Mouse (Mus musculus) limb, embryonic 15.5 days (tissue): ENCODE data around the gene Gna15. TPM values are rescaled to one million over a fixed set of nuclear protein-coding genes. Genes with fewer than 3 reads are reported as not detected.

ENCODE experiments used
- ATAC-seq: fragments of 200-750 bp; cut with Nextera tagmentation; 2 replicates; pipeline ENCODE4 v1.8.0; 2017; ENCODE audit warnings: low read depth, moderate TSS enrichment; ENCODE audit not compliant: insufficient number of reproducible peaks, low FRiP score, low TSS enrichment
- H3K27ac ChIP-seq: fragments of 300-500 bp; sonication (generic); 2 replicates; pipeline ENCODE4 v1.5.1; 2015; ENCODE audit warnings: moderate library complexity, mild to moderate bottlenecking, inconsistent platforms
- H3K27me3 ChIP-seq: fragments of 300-500 bp; sonication (generic); 2 replicates; pipeline ENCODE4 v1.6.1; 2015; ENCODE audit warnings: inconsistent platforms
- H3K36me3 ChIP-seq: fragments of 300-500 bp; sonication (generic); 2 replicates; pipeline ENCODE4 v1.6.1; 2015; ENCODE audit warnings: inconsistent platforms
- H3K4me1 ChIP-seq: fragments of 300-500 bp; sonication (generic); 2 replicates; pipeline ENCODE4 v1.6.1; 2015; ENCODE audit warnings: inconsistent platforms
- H3K4me2 ChIP-seq: fragments of 300-500 bp; sonication (generic); 2 replicates; pipeline ENCODE4 v1.6.1; 2015; ENCODE audit warnings: mild to moderate bottlenecking, inconsistent platforms
- H3K4me3 ChIP-seq: fragments of 300-500 bp; sonication (generic); 2 replicates; pipeline ENCODE4 v1.5.1; 2015; ENCODE audit warnings: mild to moderate bottlenecking, inconsistent platforms
- H3K9ac ChIP-seq: fragments of 300-500 bp; sonication (generic); 2 replicates; pipeline ENCODE4 v1.6.1; 2015; ENCODE audit warnings: inconsistent platforms
- H3K9me3 ChIP-seq: fragments of 300-500 bp; sonication (generic); 2 replicates; pipeline ENCODE4 v1.6.1; 2016; ENCODE audit warnings: inconsistent platforms
- WGBS: fragments of 180-500 bp; shearing (Covaris S2); methylation state at CpG from one replicate; pipeline ENCODE4 v1.1.7; 2015; 5-methylcytosine and 5-hydroxymethylcytosine counted together
- polyA plus RNA-seq: library from polyadenylated mRNA; unstranded; fragments of >200 nt; fragmentation: Nextera tagmentation; extraction: Ambion mirVana; gene quantifications from 2 replicates; pipeline ENCODE4 v1.2.1, GENCODE M21; 2015

The Gna15 gene
- polyA plus RNA-seq, 1 experiment from 2014 or later, result 7.9 TPM

- peaks cover 8% of the 10 kb centered on the region for H3K4me1 ChIP-seq
- peak overlapping the region; percentile 35 for H3K27ac ChIP-seq
- no peaks in the 10 kb centered on the region for H3K36me3 ChIP-seq
- H3K9me3 ChIP-seq, result no peaks in the 10 kb centered on the region
- no peaks in the 10 kb centered on the region for H3K27me3 ChIP-seq
- no peak overlapping the region for H3K4me3 ChIP-seq
- peak; percentile 74 for ATAC-seq
- no peak overlapping the region for H3K9ac ChIP-seq
- 3% methylated on average over 12 of the region's 12 CpGs for WGBS
- H3K4me2 ChIP-seq, result 0 out of 2 replicates have a peak overlapping the region, but pooled peaks have one; percentile 10
These were observed 27.6 kb upstream of the Gna15 start for GRCm38 (mm10) chr10:81551597-81552102.

GRCm38 (mm10) chr10:81550257-81550656 lies 26.2 kb upstream of the Gna15 start:
- 12% methylated on average over 7 of the region's 7 CpGs for WGBS

DNA sequence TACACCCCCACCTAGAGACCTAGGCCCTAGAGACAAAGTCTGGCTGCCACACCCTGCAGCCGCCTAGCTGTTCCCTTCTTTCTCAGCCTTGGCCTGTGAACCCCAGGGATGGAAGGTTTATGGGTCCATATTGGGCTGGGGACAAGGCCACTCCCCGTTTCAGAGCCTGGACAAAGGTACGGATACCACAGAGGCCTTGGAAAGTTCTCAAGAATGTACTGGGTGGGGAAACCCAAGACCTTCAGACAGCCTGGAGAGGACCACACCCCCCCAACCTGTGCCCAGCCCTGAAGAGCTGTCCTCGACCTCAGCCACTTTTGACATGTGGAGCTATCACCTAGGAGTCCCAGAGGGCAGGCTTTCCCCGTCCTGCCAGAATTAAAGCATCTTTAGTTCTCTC lies 24.9 kb upstream of the Gna15 start:
- Histone ChIP-seq H3K27me3 (no peaks in the 10 kb centered on the region), H3K36me3 (no peaks in the 10 kb centered on the region), H3K27ac (no peak overlapping the region), H3K4me2 (no peak overlapping the region), H3K9ac (no peak overlapping the region), H3K9me3 (no peaks in the 10 kb centered on the region), H3K4me3 (no peak overlapping the region), H3K4me1 (peaks cover 16% of the 10 kb centered on the region)
- WGBS, result 56% methylated on average over 5 of the region's 5 CpGs
- ATAC-seq, result no peak

More at GRCm38 (mm10) chr10:81550257-81550656, 26.2 kb upstream of the Gna15 start:
- Histone ChIP-seq H3K4me3 (no peak overlapping the region), H3K27ac (no peak overlapping the region), H3K4me2 (no peak overlapping the region), H3K4me1 (peaks cover 12% of the 10 kb centered on the region), H3K27me3 (no peaks in the 10 kb centered on the region), H3K9ac (no peak overlapping the region), H3K9me3 (no peaks in the 10 kb centered on the region), H3K36me3 (no peaks in the 10 kb centered on the region)
- no peak for ATAC-seq

DNA sequence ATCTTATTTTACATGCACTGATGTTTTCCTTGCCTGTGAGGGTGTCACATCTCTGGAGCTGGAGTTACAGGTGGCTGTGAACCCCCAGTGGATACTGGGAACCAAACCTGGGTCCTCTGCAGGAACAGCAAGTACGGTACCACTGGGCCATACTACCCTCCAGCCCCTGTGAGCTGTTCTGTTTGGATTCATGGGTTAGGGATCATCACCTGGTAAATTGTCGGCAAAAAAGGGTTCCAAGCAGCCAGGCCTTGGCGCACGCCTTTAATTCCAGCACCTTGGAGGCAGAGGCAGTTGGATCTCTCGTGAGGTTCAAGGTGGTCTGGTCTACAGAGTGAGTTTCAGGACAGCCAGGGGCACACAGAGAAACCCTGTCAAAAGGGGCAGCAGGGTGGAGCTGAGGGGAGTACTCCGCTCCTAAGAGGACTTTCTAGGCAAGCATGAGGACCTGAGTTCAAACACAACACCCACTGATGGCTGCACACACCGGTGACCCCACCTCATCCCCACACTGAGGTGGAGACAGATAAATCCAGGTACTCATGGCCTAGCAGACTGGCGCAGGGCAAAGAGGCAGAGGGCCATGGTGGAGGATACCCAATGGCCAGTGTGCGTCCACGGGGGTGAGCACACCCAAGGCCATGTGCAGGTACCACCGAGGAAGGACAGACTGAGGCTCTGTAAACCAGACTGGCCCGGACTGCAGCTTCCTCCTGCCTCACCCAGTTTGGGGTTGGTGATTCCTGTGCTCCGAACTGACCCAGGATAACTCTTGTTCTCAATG lies 23.0 kb upstream of the Gna15 start:
- Histone ChIP-seq H3K9ac (no peak overlapping the region), H3K27me3 (no peaks in the 10 kb centered on the region), H3K4me3 (no peak overlapping the region), H3K36me3 (no peaks in the 10 kb centered on the region), H3K4me2 (no peak overlapping the region), H3K9me3 (no peaks in the 10 kb centered on the region), H3K27ac (no peak overlapping the region), H3K4me1 (peaks cover 35% of the 10 kb centered on the region)
- no peak for ATAC-seq
- WGBS, result 91% methylated on average over 13 of the region's 13 CpGs

DNA sequence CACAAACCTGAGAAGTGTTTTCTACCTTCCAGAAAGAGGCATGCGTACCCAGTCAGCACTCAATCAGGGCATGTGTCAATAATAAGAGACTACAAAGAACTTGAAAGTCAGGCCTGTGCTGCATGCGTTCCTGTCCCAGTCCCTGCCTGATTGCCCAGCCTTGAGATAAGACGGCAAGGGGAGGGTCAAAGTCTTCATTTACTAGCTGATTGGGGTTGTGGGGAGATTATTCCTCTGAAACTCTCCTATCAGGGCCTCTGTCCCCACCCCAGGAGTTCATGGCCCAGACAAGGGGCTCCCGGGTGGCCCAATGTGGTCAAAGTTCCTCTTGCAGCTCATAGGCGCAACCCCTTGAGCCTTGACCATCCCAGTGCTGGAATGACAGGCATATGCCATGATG lies 22.3 kb upstream of the Gna15 start:
- Histone ChIP-seq H3K4me3 (no peak overlapping the region), H3K27ac (no peak overlapping the region), H3K9me3 (no peaks in the 10 kb centered on the region), H3K4me2 (no peak overlapping the region), H3K4me1 (peaks cover 34% of the 10 kb centered on the region), H3K36me3 (no peaks in the 10 kb centered on the region), H3K9ac (no peak overlapping the region), H3K27me3 (no peaks in the 10 kb centered on the region)
- no peak for ATAC-seq
- 72% methylated on average over 5 of the region's 5 CpGs for WGBS

- WGBS, result 1% methylated on average over 59 of the region's 59 CpGs
- H3K9me3 ChIP-seq, result no peaks in the 10 kb centered on the region
These were observed 21.2 kb upstream of the Gna15 start, which contains the start of gene Gna11 for GRCm38 (mm10) chr10:81545161-81545747. Gene Gna11, minus strand, starts transcription at chr10:81545190.

GRCm38 (mm10) chr10:81544296-81545160 lies 20.5 kb upstream of the Gna15 start:
- H3K36me3 ChIP-seq, result peaks cover 10% of the 10 kb centered on the region
- H3K9ac ChIP-seq, result peak overlapping the region; percentile 99
- peaks cover 39% of the 10 kb centered on the region for H3K4me1 ChIP-seq
- H3K4me2 ChIP-seq, result peak overlapping the region; percentile 89
- WGBS, result under 1% methylated on average over 93 of the region's 93 CpGs
- peak; percentile 4; the same call in 1 of the 2 replicates for ATAC-seq
- no peaks in the 10 kb centered on the region for H3K9me3 ChIP-seq
- H3K27me3 ChIP-seq, result no peaks in the 10 kb centered on the region
- H3K27ac ChIP-seq, result peak overlapping the region; percentile 81
- H3K4me3 ChIP-seq, result peak overlapping the region; percentile 98

More at GRCm38 (mm10) chr10:81545161-81545747, 21.2 kb upstream of the Gna15 start, which contains the start of gene Gna11:
- ATAC-seq, result peak; percentile 96
- Histone ChIP-seq H3K9ac (peak within 1 kb of the TSS; percentile 99), H3K4me1 (peaks cover 36% of the 10 kb centered on the region), H3K27me3 (no peaks in the 10 kb centered on the region), H3K27ac (peak within 1 kb of the TSS; percentile 86), H3K4me3 (peak within 1 kb of the TSS; percentile 98), H3K36me3 (peaks cover 6% of the 10 kb centered on the region; the same call in 1 of the 2 replicates), H3K4me2 (peak within 1 kb of the TSS; percentile 89)

- H3K36me3 ChIP-seq, result peaks cover 14% of the 10 kb centered on the region
- H3K9ac ChIP-seq, result peak overlapping the region; percentile 99
- peaks cover 39% of the 10 kb centered on the region for H3K4me1 ChIP-seq
- no peak for ATAC-seq
- H3K4me2 ChIP-seq, result peak overlapping the region; percentile 89
- peak overlapping the region; percentile 98 for H3K4me3 ChIP-seq
- no peaks in the 10 kb centered on the region for H3K9me3 ChIP-seq
- H3K27me3 ChIP-seq, result no peaks in the 10 kb centered on the region
- WGBS, result 68% methylated on average over 1 of the region's 1 CpGs
- H3K27ac ChIP-seq, result no peak overlapping the region
These were observed 19.6 kb upstream of the Gna15 start for GRCm38 (mm10) chr10:81543633-81544032.

GRCm38 (mm10) chr10:81542727-81543460 lies 18.9 kb upstream of the Gna15 start:
- 66% methylated on average over 7 of the region's 7 CpGs for WGBS
- Histone ChIP-seq H3K27ac (no peak overlapping the region), H3K9me3 (no peaks in the 10 kb centered on the region), H3K4me3 (peak overlapping the region; percentile 98), H3K9ac (peak overlapping the region; percentile 99), H3K36me3 (peaks cover 18% of the 10 kb centered on the region), H3K4me1 (peaks cover 39% of the 10 kb centered on the region), H3K27me3 (no peaks in the 10 kb centered on the region), H3K4me2 (peak overlapping the region; percentile 89)
- no peak for ATAC-seq

DNA sequence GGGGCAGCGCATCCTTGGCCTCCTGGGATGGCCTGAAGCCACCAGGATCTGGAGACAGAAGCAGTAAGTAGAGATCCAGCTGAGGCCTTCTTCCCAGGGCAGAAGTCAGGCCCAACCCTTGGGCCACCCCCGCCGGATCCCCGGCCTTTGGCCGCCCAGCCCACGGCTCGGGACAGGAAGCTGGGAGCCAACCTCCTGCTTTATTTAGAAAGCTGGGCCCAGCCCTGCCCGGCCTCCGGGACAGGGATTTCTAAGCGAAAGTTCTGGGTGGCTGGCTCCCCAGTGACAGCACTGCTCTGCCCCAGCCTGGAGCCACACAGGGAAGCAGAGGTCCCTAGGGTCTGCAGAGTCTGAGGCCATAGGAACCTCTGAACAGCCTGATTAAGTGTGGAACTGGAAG lies 17.8 kb upstream of the Gna15 start:
- Histone ChIP-seq H3K4me1 (peaks cover 39% of the 10 kb centered on the region), H3K4me2 (no peak overlapping the region), H3K9ac (no peak overlapping the region), H3K27me3 (no peaks in the 10 kb centered on the region), H3K9me3 (no peaks in the 10 kb centered on the region), H3K4me3 (no peak overlapping the region), H3K27ac (no peak overlapping the region), H3K36me3 (peaks cover 22% of the 10 kb centered on the region)
- no peak for ATAC-seq
- WGBS, result 83% methylated on average over 10 of the region's 10 CpGs

DNA sequence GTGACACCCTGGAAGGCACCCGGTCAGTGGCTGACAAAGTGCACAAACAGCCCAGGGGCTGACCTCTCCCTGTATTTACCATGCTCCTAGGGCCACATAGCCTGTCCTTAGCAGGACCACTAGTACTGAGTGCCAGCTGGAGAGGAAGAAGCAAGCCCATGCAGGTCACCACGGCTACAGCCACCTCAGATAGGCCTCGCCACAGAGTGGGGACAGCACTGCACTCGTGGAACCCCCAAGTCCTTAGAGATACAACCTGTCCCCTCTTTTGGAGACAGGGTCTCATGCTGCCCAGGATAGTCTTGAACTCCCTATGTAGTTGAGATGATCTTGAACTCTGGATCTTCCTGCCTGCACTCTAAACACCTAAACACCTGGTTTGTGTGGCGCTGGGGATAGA lies 17.3 kb upstream of the Gna15 start:
- WGBS, result 86% methylated on average over 5 of the region's 5 CpGs
- Histone ChIP-seq H3K27me3 (no peaks in the 10 kb centered on the region), H3K4me2 (no peak overlapping the region), H3K4me3 (no peak overlapping the region), H3K4me1 (peaks cover 39% of the 10 kb centered on the region), H3K9me3 (no peaks in the 10 kb centered on the region), H3K9ac (no peak overlapping the region), H3K36me3 (peaks cover 24% of the 10 kb centered on the region), H3K27ac (no peak overlapping the region)
- ATAC-seq, result no peak
